Mouse (Mus musculus): ENCODE data around the gene Fads3. TPM values are rescaled to one million over a fixed set of nuclear protein-coding genes. Genes with fewer than 3 reads are reported as not detected.

Fads3 gene
- total and polyA plus RNA-seq, 3 experiments, result 20.1 to 48.8 (median 41.8) TPM

DNA sequence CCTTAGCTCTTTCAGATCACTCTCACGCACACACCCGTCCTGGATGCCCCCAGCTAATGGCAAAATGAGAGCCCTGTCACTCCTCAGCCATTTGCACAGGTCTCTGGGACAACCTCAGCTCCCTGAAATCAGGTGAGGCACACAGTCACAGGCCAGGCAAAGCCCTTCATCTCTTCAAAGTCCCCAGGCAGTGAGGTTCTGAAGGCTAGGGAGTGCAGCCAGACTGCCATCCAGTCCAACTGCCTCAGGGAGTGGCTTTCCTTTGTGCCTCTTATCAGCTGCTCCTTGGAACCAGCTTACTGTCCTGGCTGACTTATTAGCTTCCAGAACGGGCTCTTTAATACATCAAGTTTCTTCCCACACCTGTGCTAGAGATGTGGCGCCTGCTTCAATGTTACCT is 53.3 kb downstream of the Fads3 start:
- Histone ChIP-seq H3K36me3 (replicated peaks) (peaks cover 100% of the 10 kb centered on the region), H3K4me3 (ENCODE audit: low read depth, low read length) (peak overlapping the region; percentile 3; the same call in 1 of the 2 replicates), H3K4me1 (ENCODE audit: insufficient read depth, low read depth, low read length) (peaks cover 86% of the 10 kb centered on the region), H3K27me3 (ENCODE audit: insufficient read depth, low read length) (no peaks in the 10 kb centered on the region), H3K9me3 (replicated peaks) (no peaks in the 10 kb centered on the region)
- no peak for TF ChIP-seq POLR2AphosphoS5 (IDR thresholded peaks at IDR 0.05; ENCODE audit: insufficient replicate concordance, low read depth, low read length)
- no peak for TF ChIP-seq TAL1 (conservative IDR thresholded peaks at IDR 0.05; ENCODE audit: low read depth, low read length)
- no peak for TF ChIP-seq GATA2 (IDR thresholded peaks at IDR 0.05; ENCODE audit: borderline replicate concordance, low read depth, low read length)
- TF ChIP-seq GATA1 (IDR thresholded peaks at IDR 0.05; ENCODE audit: borderline replicate concordance, low read length), result no peak
- TF ChIP-seq CTCF (IDR thresholded peaks at IDR 0.05; ENCODE audit: low read depth, low read length), result no peak
- DNase-seq (ENCODE audit: low spot score) (no peak), ATAC-seq (ENCODE audit: extremely low read depth, insufficient number of reproducible peaks, low FRiP score, poor library complexity, severe bottlenecking) (0 out of 2 replicates have a peak, but pooled peaks have one; percentile 22)

DNA sequence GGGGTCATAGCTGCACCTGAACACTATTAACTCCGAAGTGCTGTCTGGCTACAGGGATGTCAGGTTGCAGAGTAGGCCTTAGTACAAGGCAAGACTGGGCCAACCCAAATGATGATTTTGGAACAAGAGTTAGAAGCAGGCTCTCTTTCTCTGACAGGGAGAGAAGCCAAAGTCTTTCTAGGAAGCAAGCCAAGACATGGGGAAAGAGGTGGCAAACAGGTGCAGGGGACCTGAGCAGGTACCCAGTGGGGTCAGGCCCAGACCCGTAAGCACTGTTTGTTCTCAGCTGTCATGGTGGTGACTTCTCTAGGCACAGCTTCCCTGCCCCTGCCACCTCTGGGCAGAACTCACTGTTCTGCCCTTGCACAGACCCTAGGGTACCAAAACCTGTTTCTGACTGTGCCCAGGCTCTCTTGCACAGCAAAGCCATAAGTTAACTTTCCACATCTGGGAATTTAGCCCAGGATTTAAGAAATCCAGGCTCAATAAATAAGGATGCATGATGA is 55.1 kb downstream of the Fads3 start:
- no peaks in the 10 kb centered on the region for H3K9me3 ChIP-seq (replicated peaks)
- TF ChIP-seq TAL1 (conservative IDR thresholded peaks at IDR 0.05; ENCODE audit: low read depth, low read length), result no peak
- no peak for TF ChIP-seq GATA2 (IDR thresholded peaks at IDR 0.05; ENCODE audit: borderline replicate concordance, low read depth, low read length)
- no peak for TF ChIP-seq CTCF (IDR thresholded peaks at IDR 0.05; ENCODE audit: low read depth, low read length)
- DNase-seq (ENCODE audit: low spot score) (no peak), ATAC-seq (ENCODE audit: extremely low read depth, insufficient number of reproducible peaks, low FRiP score, poor library complexity, severe bottlenecking) (no peak)
- no peaks in the 10 kb centered on the region for H3K27me3 ChIP-seq (ENCODE audit: insufficient read depth, low read length)
- peaks cover 83% of the 10 kb centered on the region for H3K4me1 ChIP-seq (ENCODE audit: insufficient read depth, low read depth, low read length)
- peak overlapping the region; percentile 47; the same call in 1 of the 2 replicates for H3K4me3 ChIP-seq (ENCODE audit: low read depth, low read length)
- peaks cover 88% of the 10 kb centered on the region for H3K36me3 ChIP-seq (replicated peaks)

DNA sequence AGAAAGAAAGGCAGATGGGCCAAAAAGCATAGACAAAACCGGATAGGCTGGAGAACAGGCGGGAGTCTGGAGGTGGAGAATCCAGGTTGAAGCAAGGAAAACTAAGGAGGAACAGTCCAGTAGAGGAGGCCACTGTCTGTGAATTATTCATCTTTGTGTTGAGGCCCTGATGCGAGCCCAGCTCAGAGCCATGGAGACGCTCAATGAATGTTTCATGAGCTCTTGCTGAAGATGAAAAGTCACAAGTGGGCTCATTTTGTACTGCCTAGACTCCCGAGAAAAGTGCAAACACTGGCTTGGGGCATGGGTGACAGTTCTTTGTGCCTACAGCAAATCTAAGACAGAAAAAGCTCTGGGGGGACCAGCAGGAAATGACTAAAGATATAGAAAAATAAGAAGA is 56.5 kb downstream of the Fads3 start:
- Histone ChIP-seq H3K27me3 (ENCODE audit: insufficient read depth, low read length) (no peaks in the 10 kb centered on the region), H3K4me3 (ENCODE audit: low read depth, low read length) (peak overlapping the region; percentile 94; the same call in 1 of the 2 replicates), H3K4me1 (ENCODE audit: insufficient read depth, low read depth, low read length) (peaks cover 84% of the 10 kb centered on the region), H3K9me3 (replicated peaks) (no peaks in the 10 kb centered on the region), H3K36me3 (replicated peaks) (peaks cover 74% of the 10 kb centered on the region)
- TF ChIP-seq CTCF (IDR thresholded peaks at IDR 0.05; ENCODE audit: low read depth, low read length) (no peak), POLR2AphosphoS5 (IDR thresholded peaks at IDR 0.05; ENCODE audit: insufficient replicate concordance, low read depth, low read length) (no peak), GATA1 (IDR thresholded peaks at IDR 0.05; ENCODE audit: borderline replicate concordance, low read length) (no peak), TAL1 (conservative IDR thresholded peaks at IDR 0.05; ENCODE audit: low read depth, low read length) (no peak), GATA2 (IDR thresholded peaks at IDR 0.05; ENCODE audit: borderline replicate concordance, low read depth, low read length) (no peak)
- no peak for DNase-seq (ENCODE audit: low spot score)
- no peak for ATAC-seq (ENCODE audit: extremely low read depth, insufficient number of reproducible peaks, low FRiP score, poor library complexity, severe bottlenecking)

DNA sequence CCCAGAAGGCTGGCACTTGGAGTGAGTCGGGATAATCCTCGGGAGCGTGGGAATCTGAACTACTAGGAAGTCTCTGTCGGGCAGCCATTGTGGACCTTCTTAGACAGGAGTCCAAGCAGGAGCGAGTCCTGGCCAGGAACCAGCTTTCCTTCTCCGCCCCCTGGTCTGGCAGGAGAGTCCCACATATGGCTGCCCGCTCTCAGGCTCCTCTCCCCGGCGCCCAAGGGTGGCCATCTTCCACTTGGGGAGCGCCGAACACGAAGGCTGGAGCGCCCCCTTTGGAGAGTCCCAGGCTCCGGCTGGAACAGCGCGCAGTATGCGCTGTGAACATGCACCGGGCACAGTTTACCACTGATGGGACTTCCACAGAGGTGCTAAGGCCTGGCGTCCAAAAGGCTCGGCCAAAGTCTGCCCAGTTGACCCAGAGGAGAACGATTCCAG is 59.3 kb downstream of the Fads3 start:
- peaks cover 83% of the 10 kb centered on the region for H3K4me1 ChIP-seq (ENCODE audit: insufficient read depth, low read depth, low read length)
- no peak for ATAC-seq (ENCODE audit: extremely low read depth, insufficient number of reproducible peaks, low FRiP score, poor library complexity, severe bottlenecking)

DNA sequence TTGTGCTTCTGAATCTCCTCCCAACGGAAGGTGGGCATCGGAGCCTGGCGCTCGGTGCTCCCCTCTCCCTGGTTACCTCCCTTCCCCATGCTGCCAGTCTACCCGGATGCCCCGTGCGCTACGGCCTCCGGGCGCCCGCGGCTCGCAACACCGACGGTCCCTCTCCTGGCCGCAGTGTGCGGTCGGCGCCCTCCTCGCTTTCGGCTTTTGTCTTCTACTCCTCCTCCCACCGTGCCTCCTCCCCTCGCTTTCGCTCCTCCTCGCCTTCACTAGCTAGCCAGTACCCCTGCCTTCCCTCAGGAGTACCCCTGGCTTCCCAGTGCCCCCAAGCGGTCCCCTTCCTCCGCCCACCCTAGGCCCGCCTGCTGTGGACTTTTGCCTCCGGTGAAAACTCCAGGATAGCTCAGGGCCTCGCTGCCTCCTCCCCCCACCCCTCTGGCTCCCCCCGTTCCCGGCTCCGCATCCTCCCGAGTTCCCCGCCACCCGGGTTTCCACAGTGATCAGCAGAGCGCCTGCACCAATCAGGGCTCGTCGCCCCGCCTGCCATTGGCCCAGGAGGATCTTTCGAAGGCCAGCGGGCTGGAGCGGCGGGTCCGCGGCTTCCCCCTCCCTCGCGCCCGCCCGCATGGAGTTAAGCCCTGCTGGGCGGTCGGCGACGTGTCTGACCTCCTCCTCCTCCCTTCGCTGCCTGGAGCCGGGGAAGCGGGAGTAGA is 60.1 kb downstream of the Fads3 start, which contains the start of gene Fads2:
Gene Fads2 (minus strand): TSS at position 406 of the 713 bp plus-strand sequence.
- no peaks in the 10 kb centered on the region for H3K27me3 ChIP-seq (ENCODE audit: insufficient read depth, low read length)
- ATAC-seq (ENCODE audit: extremely low read depth, insufficient number of reproducible peaks, low FRiP score, poor library complexity, severe bottlenecking) (peak; percentile 55), DNase-seq (ENCODE audit: low spot score) (peak; percentile 96)
- H3K36me3 ChIP-seq (replicated peaks), result peaks cover 38% of the 10 kb centered on the region
- H3K4me3 ChIP-seq (ENCODE audit: low read depth, low read length), result peak within 1 kb of the TSS; percentile 94
- peaks cover 80% of the 10 kb centered on the region for H3K4me1 ChIP-seq (ENCODE audit: insufficient read depth, low read depth, low read length)
- TF ChIP-seq POLR2AphosphoS5 (IDR thresholded peaks at IDR 0.05; ENCODE audit: insufficient replicate concordance, low read depth, low read length) (peak; percentile 51; the same call in 1 of the 2 replicates), GATA1 (IDR thresholded peaks at IDR 0.05; ENCODE audit: borderline replicate concordance, low read length) (no peak), CTCF (IDR thresholded peaks at IDR 0.05; ENCODE audit: low read depth, low read length) (no peak), TAL1 (conservative IDR thresholded peaks at IDR 0.05; ENCODE audit: low read depth, low read length) (no peak)
- H3K9me3 ChIP-seq (replicated peaks), result no peaks in the 10 kb centered on the region

More for the DNA sequence above, 59.3 kb downstream of the Fads3 start:
- H3K27me3 ChIP-seq (ENCODE audit: insufficient read depth, low read length), result no peaks in the 10 kb centered on the region
- H3K9me3 ChIP-seq (replicated peaks), result no peaks in the 10 kb centered on the region
- peaks cover 46% of the 10 kb centered on the region for H3K36me3 ChIP-seq (replicated peaks)
- H3K4me3 ChIP-seq (ENCODE audit: low read depth, low read length), result peak overlapping the region; percentile 94
- DNase-seq (ENCODE audit: low spot score), result peak; percentile 68
- TF ChIP-seq GATA2 (IDR thresholded peaks at IDR 0.05; ENCODE audit: borderline replicate concordance, low read depth, low read length), result no peak
- TF ChIP-seq TAL1 (conservative IDR thresholded peaks at IDR 0.05; ENCODE audit: low read depth, low read length), result no peak
- TF ChIP-seq POLR2AphosphoS5 (IDR thresholded peaks at IDR 0.05; ENCODE audit: insufficient replicate concordance, low read depth, low read length), result no peak

DNA sequence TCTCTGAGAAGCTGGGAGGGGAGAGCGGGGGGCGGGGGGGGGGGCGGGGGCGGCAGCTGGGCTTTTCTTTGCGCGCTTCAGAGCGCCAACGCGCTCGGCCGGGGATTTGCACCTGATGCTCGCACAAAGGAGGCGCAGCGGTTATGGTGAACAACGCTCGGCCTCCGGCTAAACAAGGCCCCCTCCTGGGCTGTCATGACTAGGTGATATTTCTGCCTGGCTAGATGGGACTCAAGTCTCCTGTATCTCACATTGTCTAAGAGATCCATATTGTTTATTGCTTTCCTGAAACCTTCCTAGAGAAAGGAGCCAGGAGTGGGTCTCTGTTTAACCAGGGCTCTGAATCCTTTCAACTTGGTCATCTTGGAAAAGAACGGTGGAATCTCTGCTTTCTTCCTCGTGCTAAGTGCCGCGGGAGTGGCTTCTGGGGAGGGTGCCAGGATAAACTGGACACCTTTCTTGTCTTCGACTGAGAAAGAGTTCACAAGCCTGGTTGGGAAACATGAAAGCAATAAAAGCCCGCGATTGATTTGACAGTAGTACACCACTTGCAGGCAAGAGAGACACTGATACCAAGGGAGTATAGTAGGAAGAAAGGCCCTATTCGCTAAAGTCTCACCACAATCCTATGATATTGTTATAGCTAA is 60.8 kb downstream of the Fads3 start:
- ATAC-seq (ENCODE audit: extremely low read depth, insufficient number of reproducible peaks, low FRiP score, poor library complexity, severe bottlenecking) (no peak), DNase-seq (ENCODE audit: low spot score) (no peak)
- peaks cover 31% of the 10 kb centered on the region for H3K36me3 ChIP-seq (replicated peaks)
- peaks cover 80% of the 10 kb centered on the region for H3K4me1 ChIP-seq (ENCODE audit: insufficient read depth, low read depth, low read length)
- no peaks in the 10 kb centered on the region for H3K27me3 ChIP-seq (ENCODE audit: insufficient read depth, low read length)
- H3K9me3 ChIP-seq (replicated peaks), result no peaks in the 10 kb centered on the region
- peak overlapping the region; percentile 94 for H3K4me3 ChIP-seq (ENCODE audit: low read depth, low read length)
- no peak for TF ChIP-seq GATA2 (IDR thresholded peaks at IDR 0.05; ENCODE audit: borderline replicate concordance, low read depth, low read length)
- no peak for TF ChIP-seq CTCF (IDR thresholded peaks at IDR 0.05; ENCODE audit: low read depth, low read length)
- TF ChIP-seq TAL1 (conservative IDR thresholded peaks at IDR 0.05; ENCODE audit: low read depth, low read length), result no peak
- no peak for TF ChIP-seq GATA1 (IDR thresholded peaks at IDR 0.05; ENCODE audit: borderline replicate concordance, low read length)
- no peak for TF ChIP-seq POLR2AphosphoS5 (IDR thresholded peaks at IDR 0.05; ENCODE audit: insufficient replicate concordance, low read depth, low read length)
